Mouse (Mus musculus) CH12.LX (cell line): Measurements from ENCODE around the gene Cacfd1. TPM values are rescaled to one million over a fixed set of nuclear protein-coding genes. Genes with fewer than 3 reads are reported as not detected.
A peak's percentile ranks its signal among the peaks of the same experiment; 100 is the strongest.

ENCODE experiments used
- DNase-seq: peaks from one replicate; pipeline ENCODE4 v3.0.0-alpha.2; 2013; ENCODE audit errors: extremely low read depth
- H3K27ac ChIP-seq: 2 replicates; pipeline ENCODE4 v1.5.1; 2012; ENCODE audit warnings: low read depth, mild to moderate bottlenecking, control low read depth, moderate library complexity; ENCODE audit not compliant: insufficient read depth
- H3K27me3 ChIP-seq: replicated peaks from 2 replicates; pipeline ENCODE3; 2012; ENCODE audit warnings: inconsistent platforms
- H3K36me3 ChIP-seq, 2 experiments: replicated peaks in 1 of 2; 2 replicates each; pipeline versions ENCODE3 to v1.6.1; 2012; ENCODE audit warnings: inconsistent platforms in 1 of 2, low read length in 1 of 2, mild to moderate bottlenecking in 1 of 2, mixed read lengths in 1 of 2, moderate library complexity in 1 of 2; ENCODE audit not compliant: control insufficient read depth in 1 of 2, insufficient read depth in 1 of 2
- H3K4me1 ChIP-seq, 2 experiments: 2 replicates each; pipeline ENCODE4 v1.6.1; 2012; ENCODE audit warnings: inconsistent platforms in 1 of 2, moderate library complexity in 1 of 2; ENCODE audit not compliant: insufficient read depth in 2 of 2, control insufficient read depth in 1 of 2
- H3K4me2 ChIP-seq: 2 replicates; pipeline ENCODE4 v1.6.1; 2012; ENCODE audit warnings: low read depth, mild to moderate bottlenecking, control low read depth; ENCODE audit not compliant: poor library complexity, insufficient read depth, severe bottlenecking
- H3K4me3 ChIP-seq, 3 experiments: fragments of 150-350 bp in 1 of 3; sonication (generic) in 1 of 3; replicated peaks in 1 of 3; 2 replicates each; pipeline versions ENCODE3 to v1.5.1; 2011 to 2012; ENCODE audit warnings: low read depth in 2 of 3, low read length in 2 of 3, mild to moderate bottlenecking in 2 of 3, moderate library complexity in 2 of 3, control low read depth in 1 of 3, improper control_type of control experiment in 1 of 3, inconsistent platforms in 1 of 3, mixed read lengths in 1 of 3; ENCODE audit not compliant: poor library complexity in 1 of 3
- H3K79me2 ChIP-seq: replicated peaks from 2 replicates; pipeline ENCODE4 v1.6.1; 2012; ENCODE audit warnings: mild to moderate bottlenecking, moderate library complexity; ENCODE audit not compliant: control insufficient read depth, poor library complexity, insufficient read depth, severe bottlenecking; ENCODE audit errors: extremely low read depth
- H3K9ac ChIP-seq: 2 replicates; pipeline ENCODE4 v1.6.1; 2012; ENCODE audit warnings: low read depth, mild to moderate bottlenecking, control low read depth, moderate library complexity; ENCODE audit not compliant: insufficient read depth
- H3K9me3 ChIP-seq: replicated peaks from 2 replicates; pipeline ENCODE3; 2012; ENCODE audit warnings: low read length, inconsistent platforms, mixed read lengths
- BHLHE40 ChIP-seq: IDR thresholded peaks from 2 replicates; pipeline ENCODE4 v1.6.1; 2011; ENCODE audit warnings: mild to moderate bottlenecking, low read depth, low read length, improper control_type of control experiment
- CHD2 ChIP-seq: IDR thresholded peaks from 2 replicates; pipeline ENCODE4 v1.6.1; 2011; ENCODE audit warnings: low read length, improper control_type of control experiment
- CTCF ChIP-seq, 2 experiments: IDR thresholded peaks in 1 of 2; conservative IDR thresholded peaks in 1 of 2; 2 replicates each; pipeline ENCODE4 v1.5.1; 2011 to 2012; ENCODE audit warnings: low read depth in 2 of 2, low read length in 2 of 2, improper control_type of control experiment in 1 of 2, inconsistent platforms in 1 of 2, mild to moderate bottlenecking in 1 of 2, moderate library complexity in 1 of 2
- E2F4 ChIP-seq: IDR thresholded peaks from 2 replicates; pipeline ENCODE4 v1.6.1; 2011; ENCODE audit warnings: low read depth, low read length, improper control_type of control experiment; ENCODE audit not compliant: insufficient replicate concordance
- ELF1 ChIP-seq: IDR thresholded peaks from 2 replicates; pipeline ENCODE4 v1.6.1; 2014; ENCODE audit warnings: low read depth, mild to moderate bottlenecking, inconsistent platforms, low read length, improper control_type of control experiment
- EP300 ChIP-seq: IDR thresholded peaks from 2 replicates; pipeline ENCODE4 v1.6.1; 2011; ENCODE audit warnings: low read length, improper control_type of control experiment
- ETS1 ChIP-seq: conservative IDR thresholded peaks from 2 replicates; pipeline ENCODE4 v1.6.1; 2012; ENCODE audit warnings: low read depth, mild to moderate bottlenecking, inconsistent platforms, low read length, improper control_type of control experiment, moderate library complexity
- HCFC1 ChIP-seq: IDR thresholded peaks from 2 replicates; pipeline ENCODE4 v1.6.1; 2012; ENCODE audit warnings: low read depth, mild to moderate bottlenecking, inconsistent platforms, low read length, improper control_type of control experiment
- JUN ChIP-seq: IDR thresholded peaks from 2 replicates; pipeline ENCODE4 v1.6.1; 2011; ENCODE audit warnings: low read depth, mild to moderate bottlenecking, low read length, improper control_type of control experiment, moderate library complexity; ENCODE audit not compliant: insufficient read depth
- KAT2A ChIP-seq: IDR thresholded peaks from 2 replicates; pipeline ENCODE4 v1.6.1; 2012; ENCODE audit warnings: low read length, improper control_type of control experiment, inconsistent platforms; ENCODE audit not compliant: insufficient replicate concordance
- MAX ChIP-seq: IDR thresholded peaks from 2 replicates; pipeline ENCODE4 v1.6.1; 2011; ENCODE audit warnings: low read length, improper control_type of control experiment
- MAZ ChIP-seq: IDR thresholded peaks from 2 replicates; pipeline ENCODE4 v1.6.1; 2012; ENCODE audit warnings: low read depth, mild to moderate bottlenecking, inconsistent platforms, low read length, improper control_type of control experiment, moderate library complexity
- MXI1 ChIP-seq: IDR thresholded peaks from 2 replicates; pipeline ENCODE4 v1.6.1; 2011; ENCODE audit warnings: mild to moderate bottlenecking, low read depth, low read length, improper control_type of control experiment
- MYC ChIP-seq: IDR thresholded peaks from 2 replicates; pipeline ENCODE4 v1.6.1; 2011; ENCODE audit warnings: low read depth, mild to moderate bottlenecking, improper control_type of control experiment, low read length
- NELFE ChIP-seq: IDR thresholded peaks from 2 replicates; pipeline ENCODE4 v1.6.1; 2011; ENCODE audit warnings: low read depth, low read length, improper control_type of control experiment
- NRF1 ChIP-seq: IDR thresholded peaks from 2 replicates; pipeline ENCODE4 v1.6.1; 2014; ENCODE audit warnings: low read depth, mild to moderate bottlenecking, inconsistent platforms, low read length, improper control_type of control experiment, moderate library complexity
- POLR2A ChIP-seq: IDR thresholded peaks from 2 replicates; pipeline ENCODE4 v1.6.1; 2011; ENCODE audit warnings: low read depth, mild to moderate bottlenecking, improper control_type of control experiment, low read length
- POLR2AphosphoS2 ChIP-seq: IDR thresholded peaks from 2 replicates; pipeline ENCODE4 v1.6.1; 2011; ENCODE audit warnings: low read depth, low read length, improper control_type of control experiment
- RCOR1 ChIP-seq: conservative IDR thresholded peaks from 2 replicates; pipeline ENCODE4 v1.6.1; 2012; ENCODE audit warnings: low read depth, mild to moderate bottlenecking, inconsistent platforms, low read length, improper control_type of control experiment
- SIN3A ChIP-seq: IDR thresholded peaks from 2 replicates; pipeline ENCODE4 v1.6.1; 2012; ENCODE audit warnings: low read length, improper control_type of control experiment, inconsistent platforms
- TBP ChIP-seq: conservative IDR thresholded peaks from 2 replicates; pipeline ENCODE4 v1.6.1; 2011; ENCODE audit warnings: low read depth, low read length, improper control_type of control experiment
- TCF12 ChIP-seq: IDR thresholded peaks from 2 replicates; pipeline ENCODE4 v1.6.1; 2014; ENCODE audit warnings: low read depth, mild to moderate bottlenecking, inconsistent platforms, low read length, improper control_type of control experiment
- UBTF ChIP-seq: IDR thresholded peaks from 2 replicates; pipeline ENCODE4 v1.6.1; 2012; ENCODE audit warnings: low read depth, mild to moderate bottlenecking, inconsistent platforms, low read length, improper control_type of control experiment, moderate library complexity
- ZKSCAN1 ChIP-seq: IDR thresholded peaks from 2 replicates; pipeline ENCODE4 v1.6.1; 2012; ENCODE audit warnings: low read depth, inconsistent platforms, low read length, improper control_type of control experiment, borderline replicate concordance
- ZMIZ1 ChIP-seq: IDR thresholded peaks from 2 replicates; pipeline ENCODE4 v1.6.1; 2012; ENCODE audit warnings: low read depth, mild to moderate bottlenecking, inconsistent platforms, low read length, improper control_type of control experiment
- dilution Hi-C: fragments of 300-500 bp; cut with MboI; formaldehyde crosslinking; loops from 2 replicates; pipeline ENCODE4 v1.14.3; 2020; ENCODE audit warnings: low sequenced_read_pairs; ENCODE audit not compliant: extremely low pct_unique_long_range_greater_than_20kb, extremely low pct_ligation_motif_present
- in situ Hi-C: fragments of 300-500 bp; cut with MboI; formaldehyde crosslinking; loops from 3 replicates; pipeline ENCODE4 v1.14.3; 2019; ENCODE audit warnings: low sequenced_read_pairs, low pct_ligation_motif_present, low pct_unique_long_range_greater_than_20kb, mixed read lengths
- polyA plus RNA-seq: library from polyadenylated mRNA; unstranded; fragments of >175 nt; gene quantifications from 2 replicates; pipeline ENCODE4 v1.2.1, GENCODE M21; 2012; ENCODE audit warnings: low read depth; ENCODE audit not compliant: insufficient read length
- total RNA-seq, 2 experiments: library from RNA; depleted of rRNA; stranded (reverse); fragments of 300-350 nt in 1 of 2; fragments of >200 nt in 1 of 2; gene quantifications; 2 replicates each; pipeline ENCODE4 v1.2.3; 2012 to 2014

Gene Cacfd1
- total and polyA plus RNA-seq, 3 experiments = 6.4 to 20.2 (median 10.3) TPM

DNA sequence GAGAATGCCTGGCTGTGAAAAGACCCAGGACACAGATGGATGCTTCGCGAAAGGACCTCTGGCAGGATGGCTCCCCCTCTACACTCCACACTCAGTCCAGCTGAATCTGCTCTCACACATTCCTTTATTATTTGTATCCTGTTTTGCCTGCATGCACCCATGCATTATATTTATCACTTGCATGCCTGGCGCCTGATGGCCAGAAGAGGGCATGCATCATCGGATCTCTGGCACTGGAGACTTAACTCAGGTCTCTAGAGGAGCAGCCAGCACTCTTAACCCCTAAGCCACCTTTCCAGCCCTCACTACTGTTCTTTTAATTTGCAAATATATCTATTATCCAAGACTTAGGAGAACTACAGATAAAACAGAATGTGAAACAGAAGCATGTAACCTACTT is 49.0 kb upstream of the Cacfd1 start:
- H3K79me2 ChIP-seq = peaks cover 23% of the 10 kb centered on the region
- in situ Hi-C loops = no loop called here
- DNase-seq = no peak
- H3K27me3 ChIP-seq = no peaks in the 10 kb centered on the region
- no peak overlapping the region for H3K4me3 ChIP-seq
- H3K9me3 ChIP-seq = no peaks in the 10 kb centered on the region
- peak in 1 of 2 experiments; percentile 43; a peak in 1 of 4 replicates for TF ChIP-seq CTCF (conservative IDR thresholded peaks at IDR 0.05 in 1 of 2, IDR thresholded peaks at IDR 0.05 in 1 of 2; ENCODE audit: low read depth in 2 of 2, low read length in 2 of 2)
- no peak for TF ChIP-seq ELF1
- TF ChIP-seq, all 38 proteins: peak for 1
- H3K9ac ChIP-seq = no peak overlapping the region
- dilution Hi-C loops = no loop called here
- peaks cover 52 to 65% of the 10 kb centered on the region in 2 experiments for H3K36me3 ChIP-seq
- H3K27ac ChIP-seq = no peak overlapping the region
- H3K4me1 ChIP-seq = peaks cover 4 to 28% of the 10 kb centered on the region in 2 experiments; a peak in 3 of 4 replicates
- no peak overlapping the region for H3K4me2 ChIP-seq

DNA sequence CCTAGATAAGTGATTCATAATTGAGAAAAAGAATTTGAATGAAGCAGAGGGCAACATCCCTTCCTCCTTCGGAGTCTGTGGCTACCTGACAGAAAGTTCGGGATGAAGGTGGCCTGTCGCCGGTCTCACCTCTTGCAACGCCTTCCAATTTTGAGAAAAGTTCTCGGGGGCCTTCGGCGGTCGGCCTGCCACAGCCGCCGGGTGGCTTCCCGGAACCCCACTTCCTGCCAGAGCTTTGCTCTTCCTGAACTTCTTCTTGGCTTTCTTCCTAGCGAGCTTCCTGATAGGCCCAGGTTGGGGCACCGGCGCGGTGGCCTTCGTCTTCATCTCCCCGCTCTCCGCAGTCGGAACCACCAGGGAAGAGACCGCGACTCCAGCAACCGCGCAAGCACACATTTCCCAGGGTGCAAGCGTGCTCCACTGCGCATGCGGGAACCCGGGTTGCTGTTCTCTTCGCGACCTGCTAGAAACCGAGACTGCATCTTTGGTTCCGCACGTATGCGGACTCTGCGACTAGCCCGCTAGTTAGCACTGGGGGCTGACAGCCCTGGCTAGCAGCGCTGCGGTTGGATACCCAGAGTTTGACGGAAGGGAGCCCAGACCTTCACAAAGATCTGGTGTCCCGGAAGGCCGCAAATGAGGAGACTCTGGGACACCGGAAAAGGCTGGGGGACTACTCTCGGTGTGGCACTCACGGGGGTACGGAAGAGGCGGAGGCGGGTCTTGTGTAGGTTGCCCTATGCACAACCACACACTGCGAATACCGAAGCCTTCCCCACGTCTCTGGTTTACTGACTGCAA is 45.6 kb upstream of the Cacfd1 start, which contains the start of gene Rexo4:
Rexo4 (minus strand) TSS at position 464 of the 801 bp plus-strand sequence.
- peak within 1 kb of the TSS; percentile 58 to 99 (median 81) for H3K4me3 ChIP-seq
- in situ Hi-C loops (no loop called here), dilution Hi-C loops (no loop called here)
- peaks cover 23% of the 10 kb centered on the region for H3K79me2 ChIP-seq
- peaks cover 4 to 28% of the 10 kb centered on the region in 2 experiments; a peak in 3 of 4 replicates for H3K4me1 ChIP-seq
- peaks cover 24 to 34% of the 10 kb centered on the region in 2 experiments for H3K36me3 ChIP-seq
- no peaks in the 10 kb centered on the region for H3K27me3 ChIP-seq
- peak within 1 kb of the TSS; percentile 81 for H3K9ac ChIP-seq
- TF ChIP-seq EP300 = no peak
- TF ChIP-seq ZMIZ1 = peak; percentile 72
- TF ChIP-seq MAX = peak; percentile 81; the same call in 1 of the 2 replicates
- TF ChIP-seq NELFE = peak; percentile 82
- peak; percentile 88 for TF ChIP-seq POLR2A
- peak; percentile 49; the same call in 1 of the 2 replicates for TF ChIP-seq MYC
- no peak for TF ChIP-seq JUN
- 0 out of 2 replicates have a peak, but pooled peaks have one; percentile 38 for TF ChIP-seq E2F4
- 0 out of 2 replicates have a peak, but pooled peaks have one; percentile 49 for TF ChIP-seq UBTF
- peak; percentile 94 for TF ChIP-seq HCFC1
- TF ChIP-seq POLR2AphosphoS2 = peak; percentile 61; the same call in 1 of the 2 replicates
- TF ChIP-seq ETS1 = no peak
- peak; percentile 76 for TF ChIP-seq TCF12
- peak; percentile 25; the same call in 1 of the 2 replicates for TF ChIP-seq CHD2
- peak; percentile 70 for TF ChIP-seq MXI1
- peak; percentile 89 for TF ChIP-seq NRF1
- TF ChIP-seq KAT2A = peak; percentile 83; the same call in 1 of the 2 replicates
- TF ChIP-seq ELF1 = no peak; the same call in none of the 2 replicates
- TF ChIP-seq SIN3A = peak; percentile 83
- TF ChIP-seq BHLHE40 = no peak
- no peak; the same call in 1 of the 2 replicates for TF ChIP-seq TBP
- peak; percentile 89 for TF ChIP-seq MAZ
- no peak for TF ChIP-seq ZKSCAN1
- 0 out of 2 replicates have a peak, but pooled peaks have one; percentile 32 for TF ChIP-seq RCOR1
- H3K4me2 ChIP-seq = peak within 1 kb of the TSS; percentile 97
- H3K27ac ChIP-seq = peak within 1 kb of the TSS; percentile 78
- peak; percentile 92 for DNase-seq
- H3K9me3 ChIP-seq = peaks cover 8% of the 10 kb centered on the region
